ENCODE assay signal across 8 mouse cellular contexts in the genomic region with DNA sequence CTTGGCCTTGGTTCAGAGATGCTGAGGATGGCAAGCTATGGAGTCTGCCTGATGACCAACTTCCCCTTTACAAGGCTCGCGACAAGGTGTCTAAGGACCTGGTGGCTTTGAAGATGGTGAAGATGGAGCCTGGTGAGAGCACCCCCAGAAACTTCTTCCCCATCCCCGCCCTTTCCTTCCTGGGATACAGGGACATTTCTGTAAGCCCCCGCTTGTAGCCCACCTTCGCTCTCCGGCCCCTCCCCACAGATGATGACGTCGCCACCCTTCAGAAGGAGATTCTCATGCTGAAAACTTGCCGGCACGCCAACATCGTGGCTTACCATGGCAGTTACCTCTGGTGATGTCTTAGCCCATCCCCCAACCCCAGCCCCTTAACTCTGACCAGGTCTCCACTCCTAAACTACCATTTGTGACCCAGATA. TPM values are rescaled to one million over a fixed set of nuclear protein-coding genes. Genes with fewer than 3 reads are reported as not detected.
DNase-seq lines count a peak whose midpoint lies in the region; ATAC-seq and TF ChIP-seq lines count a peak whose summit lies in the region.

No protein-coding gene starts in this region.

- H3K9me3 ChIP-seq in lung, embryonic 15.5 days: no peaks in the 10 kb centered on the region
- H3K9me3 ChIP-seq in embryonic facial prominence, embryonic 10.5 days: no peaks in the 10 kb centered on the region
- no peaks in the 10 kb centered on the region for H3K9me3 ChIP-seq in limb, embryonic 11.5 days (ENCODE audit: control insufficient read depth, low read length)
- no peaks in the 10 kb centered on the region for H3K9me3 ChIP-seq in stomach, postnatal 0 days (ENCODE audit: control insufficient read depth, low read length)

- peaks cover 14% of the 10 kb centered on the region for H3K36me3 ChIP-seq in lung, embryonic 15.5 days
- H3K36me3 ChIP-seq in embryonic facial prominence, embryonic 10.5 days (replicated peaks): peaks cover 16% of the 10 kb centered on the region
- H3K36me3 ChIP-seq in limb, embryonic 11.5 days (ENCODE audit: control insufficient read depth, insufficient read depth, low read length): peaks cover 10% of the 10 kb centered on the region; the same call in 1 of the 2 replicates
- peaks cover 7% of the 10 kb centered on the region; the same call in 1 of the 2 replicates for H3K36me3 ChIP-seq in stomach, postnatal 0 days (ENCODE audit: control insufficient read depth, insufficient read depth, low read length)

- no peaks in the 10 kb centered on the region for H3K27me3 ChIP-seq in lung, embryonic 15.5 days
- no peaks in the 10 kb centered on the region for H3K27me3 ChIP-seq in embryonic facial prominence, embryonic 10.5 days (replicated peaks; ENCODE audit: low read depth, poor library complexity, severe bottlenecking)
- no peaks in the 10 kb centered on the region for H3K27me3 ChIP-seq in limb, embryonic 11.5 days (ENCODE audit: control insufficient read depth, insufficient read depth, low read length)
- H3K27me3 ChIP-seq in stomach, postnatal 0 days (ENCODE audit: control insufficient read depth, insufficient read depth, low read length): no peaks in the 10 kb centered on the region

- peak overlapping the region; percentile 73 for H3K4me2 ChIP-seq in lung, embryonic 15.5 days
- H3K4me2 ChIP-seq in limb, embryonic 11.5 days (ENCODE audit: low read depth, severe bottlenecking): peak overlapping the region; percentile 95; the same call in 1 of the 2 replicates
- H3K4me2 ChIP-seq in stomach, postnatal 0 days (replicated peaks; ENCODE audit: low read depth): no peak overlapping the region

- peaks cover 23% of the 10 kb centered on the region for H3K4me1 ChIP-seq in lung, embryonic 15.5 days
- peaks cover 24% of the 10 kb centered on the region for H3K4me1 ChIP-seq in embryonic facial prominence, embryonic 10.5 days
- H3K4me1 ChIP-seq in limb, embryonic 11.5 days (ENCODE audit: control insufficient read depth, insufficient read depth, low read length): peaks cover 12% of the 10 kb centered on the region
- peaks cover 7% of the 10 kb centered on the region; the same call in 1 of the 2 replicates for H3K4me1 ChIP-seq in stomach, postnatal 0 days (replicated peaks; ENCODE audit: control insufficient read depth, insufficient read depth)

- WGBS in lung, embryonic 15.5 days: 61% methylated on average over 11 of the region's 11 CpGs
- 75% methylated on average over 11 of the region's 11 CpGs for WGBS in embryonic facial prominence, embryonic 10.5 days
- WGBS in limb, embryonic 11.5 days: 67% methylated on average over 11 of the region's 11 CpGs
- 65% methylated on average over 11 of the region's 11 CpGs for WGBS in stomach, postnatal 0 days

- no peak for ATAC-seq in lung, embryonic 15.5 days (ENCODE audit: borderline replicate concordance, extremely low read depth, low FRiP score, low TSS enrichment)
- no peak for ATAC-seq in limb, embryonic 11.5 days (ENCODE audit: insufficient number of reproducible peaks, low FRiP score, low TSS enrichment, low read depth)
- no peak for ATAC-seq in stomach, postnatal 0 days (ENCODE audit: low FRiP score, low TSS enrichment)

- no peak for TF ChIP-seq CTCF in stomach, postnatal 0 days (IDR thresholded peaks at IDR 0.05; ENCODE audit: low read depth)

- H3K4me3 ChIP-seq in lung, embryonic 15.5 days: peak overlapping the region; percentile 65; the same call in 1 of the 2 replicates
- peak overlapping the region; percentile 84 for H3K4me3 ChIP-seq in embryonic facial prominence, embryonic 10.5 days
- H3K4me3 ChIP-seq in limb, embryonic 11.5 days (ENCODE audit: low read depth, low read length): peak overlapping the region; percentile 92; the same call in 1 of the 2 replicates
- H3K4me3 ChIP-seq in stomach, postnatal 0 days (ENCODE audit: low read depth, low read length): no peak overlapping the region

- no peak overlapping the region; the same call in 1 of the 2 replicates for H3K27ac ChIP-seq in lung, embryonic 15.5 days
- peak overlapping the region; percentile 89; the same call in 1 of the 2 replicates for H3K27ac ChIP-seq in embryonic facial prominence, embryonic 10.5 days (replicated peaks)
- H3K27ac ChIP-seq in limb, embryonic 11.5 days (replicated peaks; ENCODE audit: low read depth, low read length): 0 out of 2 replicates have a peak overlapping the region, but pooled peaks have one; percentile 39
- peak overlapping the region; percentile 88; the same call in 1 of the 2 replicates for H3K27ac ChIP-seq in stomach, postnatal 0 days (replicated peaks)

- no peak for DNase-seq in lung, postnatal 10 days
- DNase-seq in embryonic facial prominence, embryonic 10.5 days (ENCODE audit: low spot score): no peak
- no peak for DNase-seq in limb, embryonic 11.5 days (ENCODE audit: low spot score)
- DNase-seq in stomach, postnatal 0 days (ENCODE audit: low spot score): no peak
- DNase-seq in cerebellum, postnatal 4 days (ENCODE audit: low spot score in 2 of 2): no peak
- DNase-seq in frontal cortex, postnatal 10 days (ENCODE audit: low spot score in 2 of 2): no peak
- no peak for DNase-seq in embryo, embryonic 10 days (ENCODE audit: low spot score)

- TF ChIP-seq EP300 in stomach, postnatal 0 days (optimal IDR thresholded peaks at IDR 0.05): no peak

- H3K9ac ChIP-seq in lung, embryonic 15.5 days: 0 out of 2 replicates have a peak overlapping the region, but pooled peaks have one; percentile 56
- H3K9ac ChIP-seq in limb, embryonic 11.5 days (ENCODE audit: low read length): peak overlapping the region; percentile 76
- H3K9ac ChIP-seq in stomach, postnatal 0 days (ENCODE audit: low read length): no peak overlapping the region

RNA-seq across cellular contexts. Expression of a gene that starts 1.3 kb away (rescaled TPM):
- 7.4 and 9.8 TPM in 2 replicates for polyA plus RNA-seq in lung, embryonic 15.5 days (2015; fragmentation: Nextera tagmentation; extraction: Ambion mirVana)
- polyA plus RNA-seq in embryonic facial prominence, embryonic 10.5 days (2016; fragmentation: Nextera tagmentation; extraction: Ambion mirVana): 11.6 and 14.4 TPM in 2 replicates
- 10.5 and 12.1 TPM in 2 replicates for polyA plus RNA-seq in limb, embryonic 11.5 days (2014; fragmentation: Nextera tagmentation; extraction: Ambion mirVana)
- 3.0 and 3.6 TPM in 2 replicates for polyA plus RNA-seq in stomach, postnatal 0 days (2015; fragmentation: Nextera tagmentation; extraction: Ambion mirVana)

RNA-seq across cellular contexts. Expression of a gene that starts 1.5 kb away (rescaled TPM):
- 360 and 364 TPM in 2 replicates for polyA plus RNA-seq in lung, embryonic 15.5 days (2015; fragmentation: Nextera tagmentation; extraction: Ambion mirVana)
- polyA plus RNA-seq in embryonic facial prominence, embryonic 10.5 days (2016; fragmentation: Nextera tagmentation; extraction: Ambion mirVana): 444 and 454 TPM in 2 replicates
- 463 and 476 TPM in 2 replicates for polyA plus RNA-seq in limb, embryonic 11.5 days (2014; fragmentation: Nextera tagmentation; extraction: Ambion mirVana)
- 294 and 295 TPM in 2 replicates for polyA plus RNA-seq in stomach, postnatal 0 days (2015; fragmentation: Nextera tagmentation; extraction: Ambion mirVana)

RNA-seq across cellular contexts. Expression of a gene that starts 21.0 kb away (rescaled TPM):
- 287 and 302 TPM in 2 replicates for polyA plus RNA-seq in lung, embryonic 15.5 days (2015; fragmentation: Nextera tagmentation; extraction: Ambion mirVana)
- polyA plus RNA-seq in embryonic facial prominence, embryonic 10.5 days (2016; fragmentation: Nextera tagmentation; extraction: Ambion mirVana): 260 and 269 TPM in 2 replicates
- polyA plus RNA-seq in limb, embryonic 11.5 days (2014; fragmentation: Nextera tagmentation; extraction: Ambion mirVana): 208 and 213 TPM in 2 replicates
- polyA plus RNA-seq in stomach, postnatal 0 days (2015; fragmentation: Nextera tagmentation; extraction: Ambion mirVana): 216 and 227 TPM in 2 replicates
